Mouse (Mus musculus) spleen, postnatal 10 days (tissue): Measurements from ENCODE around the gene Pde1c.
A peak's percentile ranks its signal among the peaks of the same experiment; 100 is the strongest.

Source experiments
- DNase-seq, 2 experiments: peaks; one replicate each; pipeline ENCODE4 v3.0.0; 2021 to 2022; ENCODE audit warnings: low spot score in 2 of 2

The Pde1c gene

DNA sequence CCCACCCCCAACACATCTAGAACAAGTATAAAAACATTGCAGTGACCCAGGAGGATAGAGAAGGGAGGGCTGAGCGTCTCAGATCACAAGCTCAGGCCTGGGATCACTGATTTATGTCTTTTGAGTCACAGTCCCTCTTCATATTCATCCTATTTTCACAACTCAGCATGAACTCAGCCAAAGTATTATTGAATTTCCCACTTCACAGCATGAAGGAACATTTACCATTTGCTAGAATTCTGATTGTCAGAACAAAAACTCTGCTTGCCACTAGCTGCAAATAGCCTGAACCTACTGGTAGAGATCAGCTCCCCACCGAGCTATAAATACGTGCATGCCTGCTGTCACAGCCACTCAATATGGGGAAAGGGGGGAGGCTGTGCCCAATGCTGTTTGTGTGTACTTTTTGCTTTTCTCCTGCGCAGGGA lies 492.5 kb downstream of the Pde1c start:
- DNase-seq, result no peak

DNA sequence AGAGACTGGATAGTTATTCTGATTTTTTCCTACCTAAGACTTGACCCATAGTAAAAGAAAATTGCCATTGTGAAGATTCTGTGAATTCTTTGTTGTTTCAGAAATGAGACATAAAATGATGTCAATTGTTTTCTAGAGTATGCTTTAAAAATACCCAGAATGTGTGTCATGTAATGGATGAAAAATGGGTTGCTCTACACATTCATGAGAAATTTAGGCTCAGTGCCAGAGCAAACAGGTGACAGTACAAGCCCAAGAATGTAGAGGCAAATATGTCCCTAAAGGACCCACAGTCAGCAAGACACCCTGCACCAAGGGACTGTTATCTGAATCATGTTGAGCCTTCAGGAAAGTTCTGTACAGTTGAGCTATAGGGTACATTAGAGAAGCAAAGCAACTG lies 500.4 kb downstream of the Pde1c start:
- DNase-seq, result no peak

DNA sequence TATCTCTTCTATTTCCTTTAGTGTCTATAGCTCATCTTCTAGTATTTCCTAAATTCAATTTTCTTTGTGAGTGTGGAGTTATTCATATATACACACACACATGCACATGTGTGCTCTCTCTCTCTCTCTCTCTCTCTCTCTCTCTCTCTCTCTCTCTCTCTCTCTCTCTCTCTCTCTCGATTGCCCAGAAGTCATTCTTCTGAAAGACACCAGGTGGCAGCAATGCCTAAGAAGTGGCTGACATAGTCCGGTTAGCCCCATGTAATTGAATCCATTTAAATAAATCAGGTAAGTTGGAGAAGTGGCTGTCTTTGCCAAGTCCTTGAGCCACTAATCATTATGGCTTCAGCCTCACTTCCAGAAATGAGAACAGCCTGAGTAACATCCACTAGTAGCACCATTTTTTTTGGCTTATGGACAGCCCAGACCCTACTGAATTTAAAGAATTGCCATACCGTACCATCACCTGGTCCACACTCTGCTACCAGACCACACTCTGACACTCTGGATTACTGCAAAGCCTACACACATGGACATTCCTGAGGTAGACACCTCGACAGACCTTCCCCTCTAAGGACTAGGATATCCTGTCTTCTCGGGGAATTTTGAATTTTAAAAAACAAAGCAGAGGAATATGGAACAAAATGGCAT lies 502.1 kb downstream of the Pde1c start:
- DNase-seq, result peak in 1 of 2 experiments; percentile 14

DNA sequence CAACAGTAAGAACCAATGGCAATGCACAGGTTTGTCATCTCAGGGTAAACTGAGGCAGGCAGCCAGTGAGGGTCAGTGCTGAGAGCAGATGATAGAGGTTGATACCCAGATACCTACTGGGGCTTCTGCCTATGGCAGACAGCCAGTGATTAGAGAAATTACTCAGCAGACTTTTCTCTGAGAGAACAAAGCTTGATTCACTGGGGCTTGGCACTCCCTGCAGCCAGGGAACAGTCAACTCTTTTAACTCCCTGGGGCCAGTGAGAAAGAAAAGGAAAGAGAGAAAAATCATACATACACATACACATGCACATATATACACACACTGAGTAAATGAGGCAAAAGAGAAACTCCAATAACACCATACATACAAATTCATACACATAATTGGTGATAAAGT lies 505.2 kb downstream of the Pde1c start:
- DNase-seq, result no peak

DNA sequence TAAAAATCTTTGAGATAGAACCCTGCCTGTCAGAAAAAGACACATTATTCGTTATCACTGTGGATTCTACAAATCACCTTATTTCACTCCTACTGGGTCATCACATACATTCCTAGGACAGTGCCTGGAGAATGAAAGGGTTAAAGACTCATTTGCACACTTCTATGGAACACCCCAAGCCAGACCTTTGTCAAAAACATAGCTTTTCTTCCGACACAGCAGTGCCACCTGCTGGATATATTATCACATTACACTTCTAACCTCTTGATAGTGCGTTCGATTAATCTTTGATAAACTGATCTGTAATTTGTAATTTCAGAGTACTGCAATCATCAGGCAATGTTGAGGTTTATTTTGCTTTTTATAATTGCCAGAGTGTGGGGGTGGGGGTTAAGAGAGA lies 519.8 kb downstream of the Pde1c start:
- DNase-seq, result no peak

DNA sequence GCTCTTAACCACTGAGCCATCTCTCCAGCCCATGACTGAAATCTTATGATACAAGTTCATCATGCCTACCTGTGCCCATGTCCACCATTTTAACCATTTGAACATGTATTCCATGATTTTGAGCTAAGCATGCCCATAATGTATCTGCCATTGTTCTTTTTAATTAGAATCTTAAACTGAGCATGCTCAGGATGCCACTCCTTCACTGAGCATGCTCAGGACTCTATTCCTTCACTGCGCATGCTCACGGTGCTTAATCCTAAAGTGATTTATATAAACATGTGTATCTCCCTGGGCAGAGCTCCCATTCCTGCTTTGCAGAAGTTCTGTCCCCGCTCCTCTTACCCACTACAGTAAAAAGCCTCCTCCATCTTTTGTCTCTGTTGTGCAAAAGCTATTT lies 520.3 kb downstream of the Pde1c start:
- no peak for DNase-seq

DNA sequence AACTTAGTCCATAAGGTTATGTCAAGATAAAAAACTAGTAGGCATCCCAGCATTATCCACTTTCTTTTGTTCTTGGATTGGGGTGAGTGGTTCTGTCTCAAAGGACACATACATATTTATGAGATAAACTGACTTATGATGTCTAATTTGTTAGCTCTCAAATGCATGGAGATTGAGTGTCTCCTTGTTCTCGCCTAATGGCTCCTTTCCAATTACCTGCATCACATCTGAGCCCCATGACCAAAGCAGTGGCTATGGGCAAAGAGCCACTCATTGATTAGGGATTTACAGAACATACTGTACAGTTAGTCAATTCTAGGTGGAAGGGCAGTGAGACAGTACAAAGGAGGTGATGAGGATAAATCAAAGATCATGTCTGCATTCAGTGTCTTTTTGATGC lies 524.2 kb downstream of the Pde1c start:
- DNase-seq, result no peak

DNA sequence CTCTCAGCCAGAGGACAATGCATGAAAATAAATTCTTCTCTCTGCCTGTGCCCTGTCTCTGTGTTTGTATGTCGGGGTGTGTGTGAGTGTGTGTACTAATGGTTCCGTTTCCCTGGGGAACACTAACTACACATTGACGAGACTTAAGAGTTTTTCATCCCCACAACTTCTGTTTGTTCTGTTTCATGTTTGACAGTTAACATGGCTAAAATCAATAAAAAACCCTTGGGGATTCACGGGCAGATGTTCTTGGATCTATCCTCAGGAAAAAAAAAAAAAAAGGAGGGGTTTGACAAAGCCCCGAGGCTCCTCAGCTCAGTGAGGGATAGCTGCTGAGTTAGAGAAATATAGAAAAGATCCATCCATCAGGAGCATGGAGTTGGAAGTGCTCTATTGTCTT lies 524.6 kb downstream of the Pde1c start:
- no peak for DNase-seq

DNA sequence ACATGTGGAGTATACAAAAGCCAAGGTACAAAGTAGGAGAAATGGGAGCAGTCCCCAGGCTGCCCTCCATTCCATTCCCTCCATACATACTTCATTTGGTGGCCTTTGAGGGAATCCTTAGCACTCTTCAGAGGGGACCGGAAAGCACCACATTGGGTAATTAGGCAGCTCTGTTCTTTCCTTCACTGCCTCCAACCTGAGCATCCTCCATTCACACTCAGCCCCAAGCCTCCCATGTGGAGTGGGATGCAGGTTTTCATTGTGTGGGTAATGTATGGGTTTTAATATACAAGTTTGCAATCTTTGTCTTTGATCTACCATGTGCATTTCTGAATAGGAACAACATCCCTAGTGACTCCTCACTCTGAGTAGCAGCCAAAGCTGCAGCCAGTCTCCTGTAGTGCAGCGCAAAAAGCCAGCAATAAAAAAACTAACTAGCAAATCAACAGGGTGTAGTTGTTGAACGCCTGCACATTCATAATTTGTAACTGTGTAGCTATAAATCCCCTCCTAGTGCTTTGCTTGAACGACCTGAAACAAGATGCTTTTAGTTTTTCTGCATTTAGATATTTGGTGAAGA lies 529.3 kb downstream of the Pde1c start:
- DNase-seq, result no peak

DNA sequence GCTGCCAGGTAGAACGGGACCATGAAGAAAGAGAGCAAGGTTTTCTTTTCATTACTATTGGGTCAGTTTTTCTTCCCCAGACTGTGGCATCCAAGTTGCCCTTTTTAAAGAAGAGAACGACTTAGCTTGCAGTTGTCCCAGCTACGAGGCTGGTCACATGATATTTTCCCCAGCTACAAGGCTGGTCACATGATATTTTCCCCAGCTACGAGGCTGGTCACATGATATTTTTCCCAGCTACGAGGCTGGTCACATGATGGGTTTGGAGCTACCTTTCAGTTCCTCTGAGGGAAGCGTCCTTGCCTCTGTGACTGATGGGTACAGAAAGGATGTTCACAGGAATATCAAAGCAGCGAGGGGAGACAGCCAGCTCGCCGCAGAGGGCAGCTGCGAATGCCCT lies 533.8 kb downstream of the Pde1c start:
- DNase-seq, result no peak

DNA sequence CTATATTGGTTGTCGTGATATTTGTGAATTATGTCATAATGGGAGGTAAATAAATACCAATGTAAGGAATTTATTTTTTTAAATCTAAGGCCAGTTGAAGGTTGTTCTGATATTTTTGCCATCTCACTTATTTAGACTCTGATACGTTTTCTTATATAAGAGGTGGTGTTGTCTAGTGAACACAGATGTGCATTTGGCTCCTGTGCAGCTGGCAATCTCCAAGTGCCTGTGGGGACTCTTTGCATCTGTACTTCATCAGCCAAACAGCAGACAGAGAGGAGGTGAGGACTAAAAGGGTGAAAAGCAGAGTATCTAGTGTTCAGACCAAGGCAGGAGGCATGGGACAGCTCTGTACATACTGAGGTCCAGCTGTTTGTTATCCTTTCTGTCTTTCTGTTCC lies 536.7 kb downstream of the Pde1c start:
- no peak for DNase-seq

DNA sequence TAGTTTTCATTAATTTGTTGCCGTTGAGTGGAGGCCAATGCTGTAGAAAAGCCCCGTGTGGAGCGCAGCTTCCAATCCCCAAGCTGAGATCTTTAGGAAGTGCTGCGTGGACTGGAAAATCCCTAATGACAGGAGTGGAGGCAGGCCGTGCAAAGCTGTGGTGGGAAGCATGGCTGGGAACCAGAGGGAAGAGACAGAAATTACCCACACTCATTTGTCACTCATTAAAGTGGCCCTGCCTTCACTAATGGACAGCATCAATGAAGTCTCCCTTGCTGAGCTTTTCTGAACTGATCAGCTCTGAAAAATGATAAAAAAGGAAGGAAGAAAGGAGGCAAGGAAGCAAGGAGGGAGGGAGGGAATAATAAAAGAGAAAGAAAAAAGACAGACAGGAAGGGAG lies 538.9 kb downstream of the Pde1c start:
- no peak for DNase-seq

DNA sequence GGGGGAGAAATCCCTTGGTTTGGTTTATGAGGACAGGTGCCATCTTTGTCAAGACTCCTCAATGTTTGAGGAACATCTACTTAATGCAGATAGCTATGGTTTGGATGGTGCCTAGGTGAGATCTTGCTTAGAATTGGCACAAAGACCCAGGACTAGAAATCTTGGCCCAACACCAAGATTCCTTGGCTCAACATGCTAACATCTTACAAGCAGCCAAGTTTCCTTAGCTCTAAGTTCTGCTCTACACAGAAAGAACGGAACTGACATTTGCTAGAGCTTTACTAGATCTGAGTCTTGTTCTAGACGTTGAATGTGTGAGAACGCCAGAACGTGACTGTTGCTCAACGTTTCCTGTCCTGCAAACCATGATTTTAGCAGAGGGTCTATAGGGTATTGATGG lies 540.9 kb downstream of the Pde1c start:
- DNase-seq, result no peak

DNA sequence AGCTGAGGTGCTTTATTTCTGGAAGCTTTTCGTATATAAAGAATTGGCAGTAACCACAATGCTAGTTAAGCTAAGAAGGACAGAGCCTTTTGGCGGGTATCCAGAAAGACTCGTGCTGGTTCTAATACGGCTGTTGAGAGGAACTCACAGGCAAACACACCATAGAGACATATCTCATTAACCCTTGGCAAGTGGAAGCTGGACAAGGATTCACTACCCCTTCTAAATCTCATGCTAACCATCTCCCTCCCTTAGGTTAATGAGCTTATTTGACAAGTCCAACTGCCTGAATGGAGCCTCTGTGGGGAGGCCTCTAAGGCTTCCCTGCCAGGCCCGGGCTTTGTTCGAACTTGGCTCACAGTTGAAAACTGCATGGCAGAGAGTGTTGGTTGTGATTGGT lies 541.6 kb downstream of the Pde1c start:
- DNase-seq, result no peak

DNA sequence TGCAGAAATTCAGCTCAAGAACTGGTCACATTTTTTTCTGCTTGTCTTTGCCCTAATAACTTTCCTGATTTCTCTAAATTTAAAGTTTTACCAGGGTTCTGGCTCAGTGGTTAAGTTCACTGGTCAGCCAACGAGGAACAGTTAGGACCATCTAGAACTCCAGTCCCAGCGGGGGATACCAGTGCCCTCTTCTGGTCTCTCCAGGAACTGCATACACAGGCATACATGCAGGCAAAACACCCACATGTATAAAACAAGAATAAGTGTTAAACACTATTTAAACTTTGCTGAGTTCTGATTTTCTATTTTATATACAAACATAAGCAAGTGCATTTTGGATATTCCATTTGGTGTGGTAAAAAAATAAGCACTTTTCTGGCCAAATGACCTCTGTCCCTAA lies 543.4 kb downstream of the Pde1c start:
- DNase-seq, result peak in 1 of 2 experiments; percentile 19
